Mouse (Mus musculus) small intestine, adult 2 months (tissue): ENCODE results near the gene Stac. TPM values are rescaled to one million over a fixed set of nuclear protein-coding genes. Genes with fewer than 3 reads are reported as not detected.

Source experiments
- H3K27ac ChIP-seq: fragments of 200-500 bp; 2 replicates; pipeline ENCODE4 v1.5.1; 2012; ENCODE audit warnings: low read depth, low read length, control low read depth, inconsistent platforms; ENCODE audit not compliant: insufficient read depth
- H3K27me3 ChIP-seq: fragments of 200-500 bp; 2 replicates; pipeline ENCODE4 v1.6.1; 2012; ENCODE audit warnings: mild to moderate bottlenecking, moderate library complexity, low read length, inconsistent platforms; ENCODE audit not compliant: control insufficient read depth, insufficient read depth
- H3K36me3 ChIP-seq: fragments of 200-500 bp; 2 replicates; pipeline ENCODE4 v1.6.1; 2012; ENCODE audit warnings: mild to moderate bottlenecking, low read length, control low read depth, inconsistent platforms; ENCODE audit not compliant: control insufficient read depth, insufficient read depth
- H3K4me1 ChIP-seq: fragments of 200-500 bp; 2 replicates; pipeline ENCODE4 v1.6.1; 2012; ENCODE audit warnings: low read length, inconsistent platforms, mixed read lengths; ENCODE audit not compliant: control insufficient read depth, insufficient read depth, insufficient read length
- H3K4me3 ChIP-seq: fragments of 200-500 bp; 2 replicates; pipeline ENCODE4 v1.5.1; 2012; ENCODE audit warnings: low read depth, mild to moderate bottlenecking, control low read depth, inconsistent platforms, low read length, moderate library complexity
- CTCF ChIP-seq: fragments of 200-500 bp; IDR thresholded peaks from 2 replicates; pipeline ENCODE4 v1.5.1; 2012; ENCODE audit warnings: low read depth, mild to moderate bottlenecking, control low read depth, inconsistent platforms, low read length, moderate library complexity, mixed read lengths; ENCODE audit not compliant: insufficient replicate concordance, insufficient read length; ENCODE audit errors: extremely low read depth
- POLR2A ChIP-seq: fragments of 200-500 bp; IDR thresholded peaks from 2 replicates; pipeline ENCODE4 v1.6.1; 2012; ENCODE audit warnings: low read depth, mild to moderate bottlenecking, control low read depth, inconsistent platforms, low read length, moderate library complexity
- WGBS: fragments of 180-500 bp; shearing (Covaris S2); methylation state at CpG from one replicate; pipeline ENCODE4 v1.1.7; 2018; 5-methylcytosine and 5-hydroxymethylcytosine counted together
- polyA plus RNA-seq: library from polyadenylated mRNA; depleted of rRNA; stranded (reverse); fragments of >200 nt; gene quantifications from 2 replicates; pipeline ENCODE4 v1.2.3, GENCODE M21; 2012

Stac gene
- polyA plus RNA-seq, 1 experiment, result 0.82 TPM

DNA sequence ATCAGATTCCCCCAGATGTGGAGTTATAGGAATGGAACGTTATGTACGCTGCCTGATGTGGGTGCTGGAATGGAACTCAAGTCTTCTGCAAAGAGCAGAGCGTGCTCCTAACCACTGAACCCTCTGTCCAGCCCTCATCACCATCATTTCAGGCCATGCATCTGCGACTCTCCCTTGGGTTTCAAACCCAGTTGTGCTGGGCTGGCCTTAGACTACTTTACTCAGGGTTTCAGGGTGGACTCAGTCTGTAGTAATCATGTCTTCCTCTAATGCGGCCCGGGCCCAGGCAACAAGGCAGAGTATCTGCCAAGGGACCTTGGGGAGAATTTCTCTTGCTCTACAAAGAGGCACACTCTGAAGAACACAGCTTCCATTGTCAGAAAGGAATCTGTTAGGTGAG lies 126.0 kb downstream of the Stac start:
- Histone ChIP-seq H3K4me3 (no peak overlapping the region), H3K27ac (no peak overlapping the region), H3K27me3 (no peaks in the 10 kb centered on the region), H3K4me1 (peaks cover 2% of the 10 kb centered on the region; the same call in 1 of the 2 replicates), H3K36me3 (no peaks in the 10 kb centered on the region)
- WGBS, result 95% methylated on average over 6 of the region's 6 CpGs
- no peak for TF ChIP-seq POLR2A
- no peak for TF ChIP-seq CTCF

GRCm38 (mm10) chr9:111563226-111563625 lies 126.9 kb downstream of the Stac start:
- H3K27ac ChIP-seq, result 0 out of 2 replicates have a peak overlapping the region, but pooled peaks have one; percentile 9
- 74% methylated on average over 7 of the region's 7 CpGs for WGBS
- H3K4me1 ChIP-seq, result peaks cover 2% of the 10 kb centered on the region; the same call in 1 of the 2 replicates
- TF ChIP-seq CTCF (no peak), POLR2A (no peak)
- H3K36me3 ChIP-seq, result no peaks in the 10 kb centered on the region
- no peaks in the 10 kb centered on the region for H3K27me3 ChIP-seq
- no peak overlapping the region for H3K4me3 ChIP-seq

GRCm38 (mm10) chr9:111562217-111562988 lies 127.7 kb downstream of the Stac start:
- Histone ChIP-seq H3K27me3 (no peaks in the 10 kb centered on the region), H3K4me3 (no peak overlapping the region), H3K4me1 (peaks cover 2% of the 10 kb centered on the region; the same call in 1 of the 2 replicates), H3K27ac (no peak overlapping the region; the same call in 1 of the 2 replicates), H3K36me3 (no peaks in the 10 kb centered on the region)
- no peak for TF ChIP-seq CTCF
- WGBS, result 72% methylated on average over 19 of the region's 19 CpGs

GRCm38 (mm10) chr9:111556699-111557098 lies 133.4 kb downstream of the Stac start:
- no peaks in the 10 kb centered on the region for H3K36me3 ChIP-seq
- no peaks in the 10 kb centered on the region for H3K27me3 ChIP-seq
- 82% methylated on average over 3 of the region's 3 CpGs for WGBS
- TF ChIP-seq POLR2A (no peak), CTCF (no peak)
- no peak overlapping the region for H3K27ac ChIP-seq
- H3K4me1 ChIP-seq, result no peaks in the 10 kb centered on the region
- H3K4me3 ChIP-seq, result no peak overlapping the region

DNA sequence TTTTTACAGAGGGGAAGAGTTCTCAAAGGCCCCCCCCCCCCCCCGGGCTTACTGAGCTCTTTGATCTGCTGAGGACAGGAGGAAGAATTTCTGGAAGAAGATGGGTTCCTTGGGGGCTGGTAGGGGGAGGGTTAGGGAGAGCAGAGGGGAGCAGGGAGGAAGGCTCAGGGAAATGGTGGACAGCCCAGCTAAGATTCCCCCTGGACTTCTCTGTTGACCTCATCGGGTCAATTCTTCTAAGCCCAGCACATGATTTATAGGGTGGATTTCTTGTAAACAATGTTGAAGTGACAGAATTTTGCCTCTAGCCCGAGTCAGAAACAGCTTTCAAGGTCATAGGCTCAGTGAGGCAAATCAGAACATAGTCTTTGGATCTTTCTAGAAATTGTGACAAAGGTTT lies 137.3 kb downstream of the Stac start:
- TF ChIP-seq CTCF (no peak), POLR2A (no peak)
- no peaks in the 10 kb centered on the region; the same call in 1 of the 2 replicates for H3K27me3 ChIP-seq
- no peaks in the 10 kb centered on the region for H3K36me3 ChIP-seq
- no peaks in the 10 kb centered on the region for H3K4me1 ChIP-seq
- 44% methylated on average over 3 of the region's 3 CpGs for WGBS
- H3K27ac ChIP-seq, result no peak overlapping the region
- H3K4me3 ChIP-seq, result no peak overlapping the region

DNA sequence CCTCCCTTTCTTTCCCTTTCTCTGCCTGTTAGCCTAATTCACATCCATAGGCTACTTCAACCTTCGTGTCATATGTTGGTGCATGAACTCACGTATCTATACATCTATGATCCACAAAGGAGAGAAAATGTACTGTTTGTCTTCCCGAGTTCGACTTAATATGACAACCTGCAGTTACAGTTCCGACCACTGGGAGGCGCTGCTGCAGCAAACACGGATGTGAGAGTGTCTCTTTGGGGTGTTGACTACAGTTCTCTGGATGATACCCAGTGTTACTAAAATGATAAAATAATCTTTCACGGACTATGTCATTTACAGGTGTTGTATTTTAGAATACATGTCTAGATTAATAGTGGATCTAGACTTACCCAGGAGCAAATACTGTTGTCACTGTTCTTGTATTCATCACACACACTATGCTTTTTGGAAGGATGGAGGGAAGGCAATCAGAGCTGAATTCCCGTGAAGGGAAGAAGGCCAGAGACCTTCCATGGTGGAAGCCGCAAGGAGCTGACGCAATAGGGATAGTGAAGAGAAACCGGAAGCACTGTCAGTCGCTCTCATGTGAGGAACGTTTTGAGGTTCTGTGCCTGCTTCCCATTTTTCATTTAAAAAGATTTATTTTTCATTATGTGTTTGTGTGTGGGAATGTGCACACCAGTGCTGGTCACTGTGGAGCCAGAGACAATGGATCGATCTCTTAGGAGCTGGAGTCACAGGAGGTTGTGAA lies 138.5 kb downstream of the Stac start:
- Histone ChIP-seq H3K4me1 (no peaks in the 10 kb centered on the region), H3K27me3 (no peaks in the 10 kb centered on the region; the same call in 1 of the 2 replicates), H3K27ac (no peak overlapping the region), H3K4me3 (no peak overlapping the region), H3K36me3 (no peaks in the 10 kb centered on the region)
- WGBS, result 57% methylated on average over 15 of the region's 15 CpGs
- TF ChIP-seq CTCF, result peak; percentile 82; the same call in 1 of the 2 replicates
- no peak for TF ChIP-seq POLR2A

GRCm38 (mm10) chr9:111550963-111551321 lies 139.2 kb downstream of the Stac start:
- Histone ChIP-seq H3K4me3 (no peak overlapping the region), H3K4me1 (no peaks in the 10 kb centered on the region), H3K27ac (no peak overlapping the region), H3K27me3 (no peaks in the 10 kb centered on the region; the same call in 1 of the 2 replicates), H3K36me3 (no peaks in the 10 kb centered on the region)
- TF ChIP-seq CTCF (no peak), POLR2A (no peak)
- WGBS, result 36% methylated on average over 8 of the region's 8 CpGs
